Mouse (Mus musculus): ENCODE data around the gene Cxcl3. TPM values are rescaled to one million over a fixed set of nuclear protein-coding genes. Genes with fewer than 3 reads are reported as not detected.

Gene Cxcl3
- polyA plus RNA-seq, 1 experiment = 1.5 TPM

DNA sequence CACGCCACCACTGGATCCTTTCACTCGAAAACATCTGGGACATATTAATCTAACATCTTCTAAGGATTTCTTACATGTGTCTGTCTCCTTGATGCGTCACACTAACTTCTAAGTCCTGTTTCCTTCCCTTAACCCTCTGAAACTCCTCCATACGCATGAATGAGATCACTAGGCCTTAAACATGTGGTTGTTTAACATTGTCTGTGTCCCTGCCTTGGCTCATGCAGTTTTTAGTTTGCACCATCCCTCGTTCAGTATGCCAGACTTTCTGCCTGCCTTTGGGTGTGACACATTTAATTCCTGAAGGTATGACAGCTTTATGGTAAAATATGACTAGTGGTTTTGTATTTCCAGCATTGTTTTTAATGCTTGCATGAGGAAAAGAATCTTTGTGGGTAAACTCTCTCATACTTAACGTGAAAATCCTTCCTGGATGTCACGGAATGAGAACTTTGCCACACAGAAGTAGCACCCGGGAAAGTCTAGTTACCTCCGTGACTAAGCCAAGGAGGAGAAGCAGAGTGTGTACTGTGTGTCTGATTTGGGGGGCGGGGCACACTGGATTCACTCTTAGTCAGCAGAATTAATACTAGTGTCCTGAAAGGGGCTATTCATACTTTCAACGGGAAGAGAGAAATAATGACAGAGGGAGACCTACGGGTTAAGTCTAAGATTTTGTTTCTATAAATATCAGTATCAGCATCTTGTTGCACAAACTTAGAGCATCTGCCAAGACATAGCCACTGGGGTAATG is 21.8 kb upstream of the Cxcl3 start:
- H3K4me3 ChIP-seq (replicated peaks; ENCODE audit: extremely low read depth, low read depth, low read length) = no peak overlapping the region
- H3K4me1 ChIP-seq (ENCODE audit: control insufficient read depth, insufficient read depth, low read length) = peaks cover under 1% of the 10 kb centered on the region; the same call in 1 of the 2 replicates
- no peak for DNase-seq
- 71% methylated on average over 12 of the region's 12 CpGs for WGBS
- TF ChIP-seq POLR2A (IDR thresholded peaks at IDR 0.05; ENCODE audit: borderline replicate concordance, extremely low read depth, low read depth, low read length) (no peak), CTCF (IDR thresholded peaks at IDR 0.05; ENCODE audit: insufficient read depth, low read length) (no peak)

GRCm38 (mm10) chr5:90765821-90766606 is 19.9 kb upstream of the Cxcl3 start:
- 46% methylated on average over 8 of the region's 8 CpGs for WGBS
- TF ChIP-seq POLR2A (IDR thresholded peaks at IDR 0.05; ENCODE audit: borderline replicate concordance, extremely low read depth, low read depth, low read length) (no peak), CTCF (IDR thresholded peaks at IDR 0.05; ENCODE audit: insufficient read depth, low read length) (no peak)
- DNase-seq = no peak
- Histone ChIP-seq H3K4me1 (ENCODE audit: control insufficient read depth, insufficient read depth, low read length) (no peaks in the 10 kb centered on the region), H3K4me3 (replicated peaks; ENCODE audit: extremely low read depth, low read depth, low read length) (no peak overlapping the region)

- TF ChIP-seq POLR2A (IDR thresholded peaks at IDR 0.05; ENCODE audit: borderline replicate concordance, extremely low read depth, low read depth, low read length) (no peak), CTCF (IDR thresholded peaks at IDR 0.05; ENCODE audit: insufficient read depth, low read length) (no peak)
- Histone ChIP-seq H3K4me3 (replicated peaks; ENCODE audit: extremely low read depth, low read depth, low read length) (no peak within 1 kb of the TSS), H3K4me1 (ENCODE audit: control insufficient read depth, insufficient read depth, low read length) (0 out of 2 replicates have a peak, but pooled peaks cover 2% of the 10 kb centered on the region)
- 58% methylated on average over 3 of the region's 3 CpGs for WGBS
- no peak for DNase-seq
Measured at GRCm38 (mm10) chr5:90768218-90768617, 17.7 kb upstream of the Cxcl3 start, which contains the start of gene Ppbp. TSS of gene Ppbp (plus strand) at chr5:90768518.

DNA sequence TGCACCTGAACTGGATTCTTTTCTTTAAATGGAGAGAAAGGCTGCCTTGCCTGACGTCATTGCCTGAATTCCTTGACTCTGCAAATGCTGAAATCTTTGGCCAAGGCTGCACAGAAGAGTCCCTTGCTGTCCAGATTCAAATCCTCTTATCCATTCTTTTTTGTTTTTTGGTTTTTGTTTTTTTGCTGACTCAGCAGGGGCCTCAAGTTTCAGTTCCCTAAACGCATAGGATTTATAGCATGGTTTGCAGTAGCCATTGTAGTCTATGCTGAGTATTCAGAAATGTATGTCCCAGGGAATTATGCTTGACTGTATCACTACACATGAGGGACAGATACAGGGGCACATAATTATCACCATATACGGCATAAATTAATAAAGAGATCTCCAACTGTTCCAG is 14.5 kb upstream of the Cxcl3 start:
- H3K4me1 ChIP-seq (ENCODE audit: control insufficient read depth, insufficient read depth, low read length) = 0 out of 2 replicates have a peak, but pooled peaks cover 2% of the 10 kb centered on the region
- no peak overlapping the region for H3K4me3 ChIP-seq (replicated peaks; ENCODE audit: extremely low read depth, low read depth, low read length)
- 84% methylated on average over 3 of the region's 3 CpGs for WGBS
- no peak for DNase-seq
- TF ChIP-seq POLR2A (IDR thresholded peaks at IDR 0.05; ENCODE audit: borderline replicate concordance, extremely low read depth, low read depth, low read length) (no peak), CTCF (IDR thresholded peaks at IDR 0.05; ENCODE audit: insufficient read depth, low read length) (no peak)

GRCm38 (mm10) chr5:90771880-90772653 is 13.8 kb upstream of the Cxcl3 start, which contains the start of gene Pf4:
TSS of gene Pf4 (plus strand) at chr5:90772435.
- Histone ChIP-seq H3K4me3 (replicated peaks; ENCODE audit: extremely low read depth, low read depth, low read length) (no peak within 1 kb of the TSS), H3K4me1 (ENCODE audit: control insufficient read depth, insufficient read depth, low read length) (0 out of 2 replicates have a peak, but pooled peaks cover 2% of the 10 kb centered on the region)
- TF ChIP-seq CTCF (IDR thresholded peaks at IDR 0.05; ENCODE audit: insufficient read depth, low read length) = no peak
- TF ChIP-seq POLR2A (IDR thresholded peaks at IDR 0.05; ENCODE audit: borderline replicate concordance, extremely low read depth, low read depth, low read length) = no peak
- DNase-seq = no peak
- 35% methylated on average over 16 of the region's 16 CpGs for WGBS

DNA sequence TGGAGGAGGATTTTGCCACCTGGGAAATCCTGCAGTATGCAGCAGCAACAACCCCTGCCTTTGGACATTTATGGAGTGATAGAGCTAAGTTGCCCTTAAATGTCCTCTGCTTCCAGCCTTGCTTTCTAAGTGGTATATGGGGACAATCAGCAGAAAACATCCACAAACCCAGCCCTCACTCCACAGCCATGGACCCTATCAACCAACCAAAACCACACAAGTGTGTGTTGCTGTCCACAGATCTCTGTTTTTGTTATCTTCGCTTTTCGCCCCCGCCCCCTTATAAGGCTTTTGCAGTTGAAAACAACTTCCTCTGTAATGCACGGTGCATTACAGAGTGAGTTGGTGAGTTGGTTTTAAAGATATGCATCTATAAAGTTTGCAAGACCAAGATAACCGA is 10.3 kb upstream of the Cxcl3 start:
- TF ChIP-seq POLR2A (IDR thresholded peaks at IDR 0.05; ENCODE audit: borderline replicate concordance, extremely low read depth, low read depth, low read length) = no peak
- no peak for TF ChIP-seq CTCF (IDR thresholded peaks at IDR 0.05; ENCODE audit: insufficient read depth, low read length)
- H3K4me1 ChIP-seq (ENCODE audit: control insufficient read depth, insufficient read depth, low read length) = 0 out of 2 replicates have a peak, but pooled peaks cover 2% of the 10 kb centered on the region
- WGBS = 78% methylated on average over 5 of the region's 5 CpGs

GRCm38 (mm10) chr5:90777621-90778020 is 8.3 kb upstream of the Cxcl3 start:
- Histone ChIP-seq H3K4me3 (replicated peaks; ENCODE audit: extremely low read depth, low read depth, low read length) (no peak overlapping the region), H3K4me1 (ENCODE audit: control insufficient read depth, insufficient read depth, low read length) (no peaks in the 10 kb centered on the region)
- no peak for TF ChIP-seq POLR2A (IDR thresholded peaks at IDR 0.05; ENCODE audit: borderline replicate concordance, extremely low read depth, low read depth, low read length)
- no peak for TF ChIP-seq CTCF (IDR thresholded peaks at IDR 0.05; ENCODE audit: insufficient read depth, low read length)
- DNase-seq = no peak
- WGBS = 83% methylated on average over 10 of the region's 10 CpGs

More for the DNA sequence above, 10.3 kb upstream of the Cxcl3 start:
- DNase-seq = no peak
- no peak overlapping the region for H3K4me3 ChIP-seq (replicated peaks; ENCODE audit: extremely low read depth, low read depth, low read length)

GRCm38 (mm10) chr5:90778856-90779255 is 7.0 kb upstream of the Cxcl3 start:
- Histone ChIP-seq H3K4me1 (ENCODE audit: control insufficient read depth, insufficient read depth, low read length) (no peaks in the 10 kb centered on the region), H3K4me3 (replicated peaks; ENCODE audit: extremely low read depth, low read depth, low read length) (no peak overlapping the region)
- TF ChIP-seq CTCF (IDR thresholded peaks at IDR 0.05; ENCODE audit: insufficient read depth, low read length) (no peak), POLR2A (IDR thresholded peaks at IDR 0.05; ENCODE audit: borderline replicate concordance, extremely low read depth, low read depth, low read length) (no peak)
- DNase-seq = no peak
- WGBS = 56% methylated on average over 6 of the region's 6 CpGs

DNA sequence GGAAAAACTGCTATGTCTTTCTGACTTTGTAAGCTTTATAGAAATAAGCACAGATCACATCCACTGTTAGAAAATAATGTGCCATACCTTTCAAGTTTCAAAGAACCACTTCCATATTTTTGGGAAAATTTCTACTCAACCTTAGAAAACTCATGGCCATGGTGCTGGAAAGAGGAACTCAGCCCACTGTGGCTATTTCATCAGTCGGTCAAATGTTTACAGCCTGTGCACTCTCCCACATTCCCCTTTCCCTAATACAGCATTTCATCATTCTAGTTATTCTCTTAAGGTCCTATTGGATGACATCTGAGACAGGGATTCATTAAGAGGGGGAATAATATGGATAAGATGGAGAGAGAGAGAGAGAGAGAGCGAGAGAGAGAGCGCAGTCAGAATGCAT is 2.2 kb upstream of the Cxcl3 start:
- Histone ChIP-seq H3K4me1 (ENCODE audit: control insufficient read depth, insufficient read depth, low read length) (no peaks in the 10 kb centered on the region), H3K4me3 (replicated peaks; ENCODE audit: extremely low read depth, low read depth, low read length) (no peak overlapping the region)
- WGBS = 80% methylated on average over 3 of the region's 3 CpGs
- no peak for TF ChIP-seq POLR2A (IDR thresholded peaks at IDR 0.05; ENCODE audit: borderline replicate concordance, extremely low read depth, low read depth, low read length)
- no peak for DNase-seq

Measured in lung, adult 2 months (tissue).